Mouse (Mus musculus) right cerebral cortex, postnatal 10 days (tissue): ENCODE data around the gene Cyp26b1.

Experiments used
- DNase-seq, 2 experiments: peaks; one replicate each; pipeline ENCODE4 v3.0.0; 2021; ENCODE audit warnings: low spot score in 2 of 2

The Cyp26b1 gene

GRCm38 (mm10) chr6:84562948-84563347 lies 30.8 kb downstream of the Cyp26b1 start:
- DNase-seq = no peak

- DNase-seq = no peak
These were observed 32.5 kb downstream of the Cyp26b1 start for GRCm38 (mm10) chr6:84561171-84561570.

GRCm38 (mm10) chr6:84549852-84550437 lies 43.8 kb downstream of the Cyp26b1 start:
- no peak for DNase-seq

- DNase-seq = no peak
These were observed 48.3 kb downstream of the Cyp26b1 start for GRCm38 (mm10) chr6:84545428-84545827.

GRCm38 (mm10) chr6:84544359-84544758 lies 49.3 kb downstream of the Cyp26b1 start:
- DNase-seq = no peak

GRCm38 (mm10) chr6:84543516-84543915 lies 50.2 kb downstream of the Cyp26b1 start:
- no peak for DNase-seq

GRCm38 (mm10) chr6:84539924-84540323 lies 53.8 kb downstream of the Cyp26b1 start:
- no peak for DNase-seq

- DNase-seq = no peak
These were observed 55.0 kb downstream of the Cyp26b1 start for GRCm38 (mm10) chr6:84538681-84539080.

GRCm38 (mm10) chr6:84537611-84538197 lies 56.0 kb downstream of the Cyp26b1 start:
- DNase-seq = peak; percentile 26 to 32

GRCm38 (mm10) chr6:84534944-84535343 lies 58.8 kb downstream of the Cyp26b1 start:
- no peak for DNase-seq

GRCm38 (mm10) chr6:84529912-84530311 lies 63.8 kb downstream of the Cyp26b1 start:
- no peak for DNase-seq

- DNase-seq = no peak
These were observed 68.7 kb downstream of the Cyp26b1 start for GRCm38 (mm10) chr6:84524901-84525601.
